Mouse (Mus musculus): Measurements from ENCODE around the gene Pth1r. TPM values are rescaled to one million over a fixed set of nuclear protein-coding genes. Genes with fewer than 3 reads are reported as not detected.

Gene Pth1r
- total and polyA plus RNA-seq, 3 experiments, result 6.0 to 10.3 (median 7.0) TPM

DNA sequence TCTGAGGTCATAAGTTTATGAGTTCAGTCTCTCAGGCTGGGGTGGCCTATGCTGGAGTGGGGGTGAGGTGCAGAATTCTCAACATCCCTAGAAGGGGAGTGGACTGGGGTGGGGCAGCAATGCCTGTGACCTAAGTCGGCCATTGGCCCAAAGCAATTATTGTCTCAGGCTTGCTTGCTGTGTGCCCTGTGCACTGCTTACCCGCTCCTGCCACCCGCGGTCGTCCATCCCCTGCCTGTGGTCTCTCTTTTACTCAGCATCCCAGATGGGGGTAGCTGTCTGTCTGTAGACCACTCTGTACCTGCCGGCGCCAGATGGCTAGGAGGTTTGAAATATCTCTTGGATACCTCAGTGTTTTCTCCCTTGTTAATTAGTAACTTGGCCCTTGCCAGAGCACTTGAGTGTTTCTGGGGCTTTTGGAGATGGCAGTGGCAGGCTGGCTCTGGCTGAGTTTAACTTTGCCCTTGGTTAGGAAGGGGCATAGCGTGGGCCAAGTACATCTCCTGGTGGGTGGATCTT lies 57.6 kb downstream of the Pth1r start:
- no peak overlapping the region; the same call in 1 of the 2 replicates for H3K27ac ChIP-seq
- no peaks in the 10 kb centered on the region; the same call in 1 of the 2 replicates for H3K79me2 ChIP-seq (replicated peaks; ENCODE audit: control insufficient read depth, insufficient read depth, low read length)
- H3K4me1 ChIP-seq (ENCODE audit: control insufficient read depth, insufficient read depth, low read length), result peaks cover 20% of the 10 kb centered on the region
- WGBS, result 69% methylated on average over 8 of the region's 8 CpGs
- DNase-seq, result peak in 1 of 2 experiments; percentile 46
- H3K36me3 ChIP-seq (ENCODE audit: control insufficient read depth, insufficient read depth, low read length), result no peaks in the 10 kb centered on the region
- TF ChIP-seq EP300 (IDR thresholded peaks at IDR 0.05; ENCODE audit: insufficient read depth, low read depth, low read length) (no peak), POLR2A (IDR thresholded peaks at IDR 0.05; ENCODE audit: insufficient read depth, low read depth, low read length) (no peak), CTCF (IDR thresholded peaks at IDR 0.05) (no peak)
- intact Hi-C loops (cut with DNase I), result no loop called here
- no peak overlapping the region for H3K4me3 ChIP-seq
- peak overlapping the region; percentile 3; the same call in 1 of the 2 replicates for H3K9ac ChIP-seq (ENCODE audit: low read depth, low read length)
- H3K27me3 ChIP-seq (ENCODE audit: control insufficient read depth, insufficient read depth, low read length), result no peaks in the 10 kb centered on the region

DNA sequence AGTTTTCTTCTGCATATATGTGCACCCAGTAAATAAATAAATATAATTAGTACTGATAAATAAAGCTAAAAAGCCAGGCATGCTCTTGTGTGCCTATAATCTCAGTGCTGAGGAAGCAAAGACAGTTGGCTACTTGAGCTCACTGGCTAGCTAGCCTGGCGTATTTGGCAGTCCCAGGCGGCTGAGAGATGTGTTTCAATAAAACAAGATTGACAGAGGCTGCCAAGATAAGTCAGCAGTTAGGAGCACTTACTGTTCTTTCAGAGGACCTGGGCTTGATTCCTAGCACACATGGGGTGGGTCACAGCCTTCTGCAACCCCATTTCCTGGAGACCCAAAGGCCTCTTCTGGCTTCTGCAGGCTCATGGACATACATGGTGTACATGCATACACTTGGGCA lies 59.1 kb downstream of the Pth1r start:
- no peak overlapping the region for H3K9ac ChIP-seq (ENCODE audit: low read depth, low read length)
- H3K4me3 ChIP-seq, result no peak overlapping the region
- H3K27ac ChIP-seq, result no peak overlapping the region
- intact Hi-C loops (cut with DNase I), result no loop called here
- TF ChIP-seq POLR2A (IDR thresholded peaks at IDR 0.05; ENCODE audit: insufficient read depth, low read depth, low read length) (no peak), EP300 (IDR thresholded peaks at IDR 0.05; ENCODE audit: insufficient read depth, low read depth, low read length) (no peak), CTCF (IDR thresholded peaks at IDR 0.05) (no peak)
- no peaks in the 10 kb centered on the region; the same call in 1 of the 2 replicates for H3K79me2 ChIP-seq (replicated peaks; ENCODE audit: control insufficient read depth, insufficient read depth, low read length)
- no peak for DNase-seq
- H3K36me3 ChIP-seq (ENCODE audit: control insufficient read depth, insufficient read depth, low read length), result no peaks in the 10 kb centered on the region; the same call in none of the 2 replicates
- 59% methylated on average over 2 of the region's 2 CpGs for WGBS
- H3K4me1 ChIP-seq (ENCODE audit: control insufficient read depth, insufficient read depth, low read length), result peaks cover 33% of the 10 kb centered on the region
- H3K27me3 ChIP-seq (ENCODE audit: control insufficient read depth, insufficient read depth, low read length), result no peaks in the 10 kb centered on the region

- Histone ChIP-seq H3K36me3 (ENCODE audit: control insufficient read depth, insufficient read depth, low read length) (no peaks in the 10 kb centered on the region; the same call in none of the 2 replicates), H3K27ac (no peak overlapping the region), H3K79me2 (replicated peaks; ENCODE audit: control insufficient read depth, insufficient read depth, low read length) (no peaks in the 10 kb centered on the region; the same call in 1 of the 2 replicates), H3K4me1 (ENCODE audit: control insufficient read depth, insufficient read depth, low read length) (peaks cover 36% of the 10 kb centered on the region), H3K27me3 (ENCODE audit: control insufficient read depth, insufficient read depth, low read length) (no peaks in the 10 kb centered on the region), H3K4me3 (no peak overlapping the region), H3K9ac (ENCODE audit: low read depth, low read length) (no peak overlapping the region)
- no peak for DNase-seq
- intact Hi-C loops (cut with DNase I), result no loop called here
- TF ChIP-seq POLR2A (IDR thresholded peaks at IDR 0.05; ENCODE audit: insufficient read depth, low read depth, low read length), result no peak
- WGBS, result 86% methylated on average over 5 of the region's 5 CpGs
Measured at GRCm38 (mm10) chr9:110687061-110687460, 59.9 kb downstream of the Pth1r start.

DNA sequence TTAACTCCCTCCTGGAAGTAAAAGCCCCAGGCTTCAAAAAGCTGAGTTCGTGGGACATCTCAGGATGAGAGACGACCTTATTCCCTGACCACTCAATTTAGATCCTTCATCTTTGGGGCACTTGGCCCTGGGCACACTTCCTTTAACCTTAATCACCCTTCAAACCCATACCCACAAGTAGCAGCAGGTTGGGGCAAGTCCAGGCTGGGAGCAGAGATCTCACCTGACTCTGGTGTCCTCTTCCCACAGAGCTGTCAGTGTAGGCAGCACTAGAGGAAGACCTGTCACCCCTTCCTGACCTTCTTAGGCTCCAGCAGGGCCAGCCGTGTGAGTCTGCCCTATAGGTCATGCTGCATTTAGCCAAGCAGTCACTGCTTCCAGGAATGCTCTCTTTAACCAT lies 60.5 kb downstream of the Pth1r start:
- no peaks in the 10 kb centered on the region; the same call in none of the 2 replicates for H3K36me3 ChIP-seq (ENCODE audit: control insufficient read depth, insufficient read depth, low read length)
- TF ChIP-seq CTCF (IDR thresholded peaks at IDR 0.05) (no peak), EP300 (IDR thresholded peaks at IDR 0.05; ENCODE audit: insufficient read depth, low read depth, low read length) (no peak), POLR2A (IDR thresholded peaks at IDR 0.05; ENCODE audit: insufficient read depth, low read depth, low read length) (no peak)
- H3K79me2 ChIP-seq (replicated peaks; ENCODE audit: control insufficient read depth, insufficient read depth, low read length), result no peaks in the 10 kb centered on the region; the same call in 1 of the 2 replicates
- H3K4me3 ChIP-seq, result no peak overlapping the region
- no peak overlapping the region for H3K27ac ChIP-seq
- intact Hi-C loops (cut with DNase I), result no loop called here
- no peak overlapping the region for H3K9ac ChIP-seq (ENCODE audit: low read depth, low read length)
- H3K4me1 ChIP-seq (ENCODE audit: control insufficient read depth, insufficient read depth, low read length), result peaks cover 39% of the 10 kb centered on the region
- 64% methylated on average over 3 of the region's 3 CpGs for WGBS
- DNase-seq, result no peak
- no peaks in the 10 kb centered on the region for H3K27me3 ChIP-seq (ENCODE audit: control insufficient read depth, insufficient read depth, low read length)

DNA sequence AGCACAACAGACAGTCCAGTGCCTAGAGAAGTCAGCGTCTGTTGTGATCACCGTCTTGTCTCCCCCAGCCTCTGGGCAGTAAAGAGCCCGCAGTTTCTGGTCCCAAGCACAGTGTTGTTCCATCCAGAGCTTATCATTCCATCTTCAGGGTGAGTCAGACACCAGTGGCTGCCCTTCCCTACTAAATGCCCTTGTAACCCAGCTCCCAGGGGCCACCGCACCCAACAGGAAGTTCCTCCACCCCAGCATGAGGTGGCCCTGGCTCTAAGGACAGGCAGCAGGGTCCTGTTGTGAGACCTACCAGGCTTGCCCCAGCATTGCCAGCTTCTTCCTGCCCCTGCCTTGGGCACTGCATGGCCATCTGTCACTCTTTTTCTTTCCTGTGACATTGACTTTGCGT lies 61.4 kb downstream of the Pth1r start:
- H3K27me3 ChIP-seq (ENCODE audit: control insufficient read depth, insufficient read depth, low read length), result no peaks in the 10 kb centered on the region
- WGBS, result 45% methylated on average over 5 of the region's 5 CpGs
- no peaks in the 10 kb centered on the region; the same call in none of the 2 replicates for H3K36me3 ChIP-seq (ENCODE audit: control insufficient read depth, insufficient read depth, low read length)
- peak overlapping the region; percentile 79 for H3K27ac ChIP-seq
- TF ChIP-seq CTCF (IDR thresholded peaks at IDR 0.05) (no peak), EP300 (IDR thresholded peaks at IDR 0.05; ENCODE audit: insufficient read depth, low read depth, low read length) (no peak), POLR2A (IDR thresholded peaks at IDR 0.05; ENCODE audit: insufficient read depth, low read depth, low read length) (no peak)
- H3K4me3 ChIP-seq, result no peak overlapping the region
- no peaks in the 10 kb centered on the region; the same call in 1 of the 2 replicates for H3K79me2 ChIP-seq (replicated peaks; ENCODE audit: control insufficient read depth, insufficient read depth, low read length)
- DNase-seq, result peak in 1 of 2 experiments; percentile 46
- no peak overlapping the region for H3K9ac ChIP-seq (ENCODE audit: low read depth, low read length)
- peaks cover 39% of the 10 kb centered on the region for H3K4me1 ChIP-seq (ENCODE audit: control insufficient read depth, insufficient read depth, low read length)
- intact Hi-C loops (cut with DNase I), result no loop called here

- no peak overlapping the region; the same call in 1 of the 2 replicates for H3K9ac ChIP-seq (ENCODE audit: low read depth, low read length)
- no peaks in the 10 kb centered on the region; the same call in 1 of the 2 replicates for H3K79me2 ChIP-seq (replicated peaks; ENCODE audit: control insufficient read depth, insufficient read depth, low read length)
- 68% methylated on average over 8 of the region's 8 CpGs for WGBS
- no peaks in the 10 kb centered on the region; the same call in none of the 2 replicates for H3K36me3 ChIP-seq (ENCODE audit: control insufficient read depth, insufficient read depth, low read length)
- peak overlapping the region; percentile 79 for H3K27ac ChIP-seq
- intact Hi-C loops (cut with DNase I), result no loop called here
- no peaks in the 10 kb centered on the region for H3K27me3 ChIP-seq (ENCODE audit: control insufficient read depth, insufficient read depth, low read length)
- DNase-seq, result no peak
- peaks cover 39% of the 10 kb centered on the region for H3K4me1 ChIP-seq (ENCODE audit: control insufficient read depth, insufficient read depth, low read length)
- TF ChIP-seq EP300 (IDR thresholded peaks at IDR 0.05; ENCODE audit: insufficient read depth, low read depth, low read length) (no peak), POLR2A (IDR thresholded peaks at IDR 0.05; ENCODE audit: insufficient read depth, low read depth, low read length) (no peak), CTCF (IDR thresholded peaks at IDR 0.05) (no peak)
- no peak overlapping the region for H3K4me3 ChIP-seq
Measured at GRCm38 (mm10) chr9:110685187-110685586, 61.8 kb downstream of the Pth1r start.

All from heart, adult 2 months (tissue).